Mouse (Mus musculus) lung, adult 2 months (tissue): Measurements from ENCODE around the gene Ptprg.

Source experiments
- CTCF ChIP-seq: fragments of 200-500 bp; IDR thresholded peaks from 2 replicates; pipeline ENCODE4 v1.5.1; 2011; ENCODE audit warnings: mild to moderate bottlenecking, low read length, control low read depth; ENCODE audit not compliant: insufficient read depth
- POLR2A ChIP-seq: fragments of 200-500 bp; IDR thresholded peaks from 2 replicates; pipeline ENCODE4 v1.6.1; 2011; ENCODE audit warnings: low read depth, mild to moderate bottlenecking, control low read depth, low read length, borderline replicate concordance; ENCODE audit errors: extremely low read depth

- TF ChIP-seq CTCF (no peak), POLR2A (no peak)
Measured at GRCm38 (mm10) chr14:11620314-11620713, 67.0 kb downstream of the Ptprg start.
